Mouse (Mus musculus) E14TG2a.4 (cell line): ENCODE data around the gene Unc80.

Experiments
- CTCF ChIP-seq: conservative IDR thresholded peaks from 2 replicates; pipeline ENCODE4 v1.5.1; 2014; ENCODE audit warnings: low read length
- NANOG ChIP-seq: IDR thresholded peaks from 2 replicates; pipeline ENCODE4 v1.6.1; 2014; ENCODE audit warnings: borderline replicate concordance, low read length, mixed read lengths

DNA sequence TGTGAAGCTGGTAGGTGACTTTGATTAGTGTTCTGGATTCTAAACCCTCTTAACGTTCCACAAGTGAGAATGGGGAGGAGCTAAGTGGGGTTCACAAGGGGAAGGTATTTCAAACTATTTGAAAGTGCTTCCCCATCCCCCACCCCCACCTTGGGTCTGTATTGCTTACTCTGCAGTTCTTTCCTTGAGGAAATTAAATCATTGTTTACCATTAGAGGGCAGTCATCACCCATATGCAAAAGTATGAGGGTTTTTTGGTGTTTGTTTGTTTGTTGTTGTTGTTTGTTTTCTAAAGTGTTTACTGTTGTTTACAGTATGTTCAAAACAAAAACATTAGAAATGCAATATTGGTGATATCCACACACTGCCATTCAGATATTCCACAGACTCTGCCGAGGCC, 210.5 kb downstream of the Unc80 start:
- TF ChIP-seq CTCF (no peak), NANOG (no peak)
